Mouse (Mus musculus) frontal cortex, postnatal 10 days (tissue): Measurements from ENCODE around the gene Elovl1.
A peak's percentile ranks its signal among the peaks of the same experiment; 100 is the strongest.

Source experiments
- DNase-seq, 2 experiments: peaks; one replicate each; pipeline ENCODE4 v3.0.0; 2022; ENCODE audit warnings: low spot score in 2 of 2, mixed read lengths in 1 of 2

Gene Elovl1

DNA sequence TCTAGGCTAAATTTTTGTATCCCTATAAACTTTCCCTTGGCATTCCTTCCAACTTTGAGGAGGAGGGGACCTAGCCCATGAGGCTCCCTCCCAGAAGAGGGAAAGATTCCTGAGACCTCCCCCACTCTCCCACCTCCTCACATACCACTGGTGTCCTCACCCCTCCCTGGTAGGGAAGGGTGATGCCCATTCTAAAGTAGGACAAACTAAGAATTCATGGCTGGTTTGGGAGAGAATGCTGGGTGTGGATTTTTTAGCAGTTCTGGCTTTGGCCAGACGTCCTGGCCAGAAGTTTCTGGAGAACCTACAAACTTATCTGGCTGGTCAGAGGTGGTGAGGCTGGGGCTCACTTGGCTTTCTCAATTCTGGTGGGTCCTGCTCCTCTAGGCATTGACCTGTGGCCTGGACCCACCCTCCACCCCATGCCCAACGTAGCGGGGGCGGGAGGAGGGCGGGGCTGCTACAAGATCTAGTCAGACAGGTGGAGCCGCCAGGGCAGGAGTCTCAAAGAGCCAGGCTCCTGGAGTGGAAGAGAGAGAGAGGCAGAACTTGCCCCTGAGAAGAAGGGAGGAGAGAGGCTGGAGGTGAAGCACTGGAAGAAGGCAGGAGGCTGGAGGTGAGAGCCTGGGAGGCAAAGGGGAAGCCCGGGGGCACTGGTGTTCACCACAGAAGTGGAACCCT is 1.5 kb downstream of the Elovl1 start:
- no peak for DNase-seq

DNA sequence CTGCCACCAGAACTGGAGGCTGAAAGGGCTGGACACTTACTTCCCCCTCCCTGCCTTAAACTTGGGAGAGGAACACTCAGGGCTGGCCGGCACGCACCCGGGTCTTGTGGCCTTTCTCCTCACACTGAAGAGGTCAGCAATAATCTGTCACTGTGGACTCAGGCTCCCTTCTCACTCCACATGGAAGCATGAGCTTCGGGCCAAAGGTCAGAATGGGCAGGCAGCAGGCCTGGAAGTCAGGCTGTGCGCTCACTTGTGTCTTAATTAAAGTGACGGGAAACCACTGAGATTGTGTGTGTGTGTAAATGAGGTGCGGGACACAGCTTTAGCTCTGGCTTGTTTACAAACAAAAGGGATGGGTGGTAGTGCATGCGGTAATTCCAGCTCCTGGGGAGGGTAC is 4.4 kb downstream of the Elovl1 start:
- DNase-seq, result no peak

DNA sequence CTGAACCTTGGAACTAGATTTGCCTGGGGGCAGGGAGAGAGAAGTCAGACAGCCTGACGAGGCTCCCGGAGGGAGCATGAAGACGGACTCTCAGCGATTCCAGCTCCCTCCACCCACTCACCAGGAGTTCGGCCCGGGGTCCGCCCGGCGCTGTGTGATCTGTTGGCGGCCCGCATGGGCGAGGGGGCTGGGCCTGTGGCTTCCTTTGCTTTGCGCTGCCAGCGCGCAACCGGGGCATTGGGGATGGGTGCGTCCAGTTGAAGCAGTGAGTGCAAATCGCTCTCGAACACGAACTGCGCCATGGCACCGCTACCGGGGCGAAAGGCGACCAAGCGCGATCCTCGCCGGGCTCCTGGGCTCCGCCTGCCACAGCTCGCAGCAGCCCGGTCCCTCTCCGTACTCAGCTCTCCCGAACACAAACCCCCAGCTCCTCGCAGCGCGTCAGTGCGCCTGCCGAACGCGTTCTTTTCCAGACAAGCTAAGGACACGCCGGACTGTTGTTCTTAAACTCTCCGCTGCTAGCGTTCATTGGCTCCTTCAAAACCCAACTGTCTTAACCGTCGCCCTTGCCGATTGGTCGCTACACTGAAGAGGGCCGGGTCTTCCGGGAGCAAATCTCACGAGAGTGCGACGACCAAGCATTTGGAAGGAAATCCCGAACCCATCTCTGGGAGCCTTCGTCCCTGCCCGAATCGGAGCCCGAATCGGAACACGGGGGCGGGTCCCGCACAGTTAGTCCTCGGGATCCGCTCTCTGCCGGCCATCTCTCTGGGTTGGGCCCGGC is 9.1 kb downstream of the Elovl1 start, which contains the start of gene Cdc20:
Gene Cdc20 (minus strand): TSS at position 533 of the 784 bp plus-strand sequence.
- DNase-seq, result peak; percentile 92

DNA sequence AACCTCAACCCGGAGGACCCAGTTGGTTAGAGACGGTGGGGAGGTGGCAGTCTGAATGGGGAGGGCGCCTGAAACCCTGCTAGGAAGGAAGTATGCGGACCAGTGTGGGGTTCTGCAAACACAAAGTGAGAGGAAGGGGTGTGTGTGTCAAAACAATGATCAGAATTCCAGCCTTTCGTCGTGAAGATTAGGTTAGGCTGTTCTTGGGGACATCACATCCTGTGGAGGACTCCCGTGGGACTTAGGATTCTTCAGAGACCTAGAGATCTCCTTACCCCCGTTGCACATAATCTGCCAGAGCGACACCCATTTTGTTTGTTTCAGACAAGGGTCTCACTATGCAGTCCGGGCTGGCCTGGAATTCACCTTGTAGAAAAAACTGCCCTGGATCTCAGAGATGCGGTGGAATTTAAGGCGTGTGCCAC is 9.9 kb downstream of the Elovl1 start:
- DNase-seq, result no peak

DNA sequence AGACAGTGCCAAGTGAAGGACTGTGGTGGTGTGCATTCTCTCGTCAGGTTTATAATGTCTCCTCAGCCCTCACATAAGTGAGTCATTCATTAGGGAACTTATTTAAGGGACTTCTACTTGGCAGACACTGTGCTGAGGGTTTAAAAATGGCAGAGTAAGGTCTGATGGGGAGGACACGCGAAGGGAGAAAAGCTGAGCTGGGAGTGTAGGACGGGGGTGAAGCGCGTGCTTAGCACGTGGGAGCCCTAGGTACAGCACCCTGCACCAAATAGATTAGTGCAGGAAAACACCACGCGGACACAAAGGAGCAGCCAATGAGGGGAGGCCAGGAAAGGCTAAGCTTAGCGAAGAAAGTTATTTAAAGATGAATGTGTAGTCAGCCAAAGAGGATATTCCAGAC is 17.2 kb downstream of the Elovl1 start:
- no peak for DNase-seq

DNA sequence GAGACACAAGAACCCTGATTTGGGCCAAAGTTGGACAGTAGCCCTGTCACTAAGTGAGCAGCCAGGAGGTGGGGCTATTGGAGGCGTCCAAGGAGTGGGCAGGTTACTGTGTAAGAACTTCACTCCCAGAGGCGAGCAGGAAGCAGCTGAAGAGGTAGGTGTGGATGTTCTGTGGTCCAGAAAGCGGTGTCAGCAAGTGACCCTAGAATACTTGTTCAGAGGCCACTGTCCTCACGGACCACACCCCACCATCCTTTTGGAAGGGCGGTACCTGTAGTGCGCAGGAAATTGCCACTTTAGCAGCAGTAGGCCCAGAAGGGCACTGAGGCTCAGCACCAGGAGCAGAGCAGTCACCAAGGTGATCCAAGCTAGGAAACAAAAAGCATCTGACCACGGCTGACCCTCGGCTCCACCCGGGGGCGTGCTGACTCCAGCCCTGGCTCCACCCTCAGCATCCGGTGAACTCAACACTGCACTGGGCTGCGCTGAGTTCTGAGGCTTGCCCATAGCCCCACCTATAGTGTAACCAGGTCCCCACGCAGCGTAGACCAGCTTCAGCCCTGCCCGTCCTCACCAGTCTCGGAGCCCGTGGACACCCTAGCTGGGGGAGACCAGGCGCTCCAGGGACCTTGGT is 18.0 kb downstream of the Elovl1 start:
- no peak for DNase-seq

DNA sequence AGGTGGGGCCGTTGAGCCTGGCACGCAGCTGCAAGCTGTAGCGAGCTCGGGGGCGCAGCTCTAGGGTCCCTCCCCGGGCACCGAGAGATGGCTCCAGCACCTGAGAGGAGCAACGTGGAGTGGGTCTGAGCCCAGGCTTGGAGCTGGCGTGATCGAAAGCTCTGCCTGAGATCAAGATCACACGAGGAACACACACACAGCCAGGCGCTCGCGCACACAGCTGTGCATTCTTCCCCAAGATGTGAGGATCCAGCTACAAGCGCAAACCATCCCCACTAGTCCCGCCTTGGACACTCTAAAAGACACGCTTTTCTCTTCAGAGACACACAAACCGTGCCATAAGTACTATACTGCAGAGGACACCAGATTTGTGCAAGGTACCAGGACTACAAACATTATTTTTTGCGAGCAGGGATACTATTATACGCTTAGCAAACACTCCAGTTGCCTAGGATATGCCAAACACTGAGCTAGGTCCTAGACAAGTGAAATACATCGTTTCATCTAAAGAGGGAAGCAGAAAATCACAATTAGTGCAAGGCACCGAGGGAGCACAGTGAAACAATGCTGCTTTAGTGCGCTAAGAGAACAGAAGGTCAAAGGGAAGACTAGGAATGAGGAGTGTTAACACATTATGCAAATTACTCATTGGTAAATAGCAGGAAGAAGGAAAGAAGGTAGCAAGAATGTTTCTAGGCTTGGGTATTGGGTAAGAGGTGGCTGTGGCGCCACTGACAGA is 18.7 kb downstream of the Elovl1 start:
- no peak for DNase-seq

DNA sequence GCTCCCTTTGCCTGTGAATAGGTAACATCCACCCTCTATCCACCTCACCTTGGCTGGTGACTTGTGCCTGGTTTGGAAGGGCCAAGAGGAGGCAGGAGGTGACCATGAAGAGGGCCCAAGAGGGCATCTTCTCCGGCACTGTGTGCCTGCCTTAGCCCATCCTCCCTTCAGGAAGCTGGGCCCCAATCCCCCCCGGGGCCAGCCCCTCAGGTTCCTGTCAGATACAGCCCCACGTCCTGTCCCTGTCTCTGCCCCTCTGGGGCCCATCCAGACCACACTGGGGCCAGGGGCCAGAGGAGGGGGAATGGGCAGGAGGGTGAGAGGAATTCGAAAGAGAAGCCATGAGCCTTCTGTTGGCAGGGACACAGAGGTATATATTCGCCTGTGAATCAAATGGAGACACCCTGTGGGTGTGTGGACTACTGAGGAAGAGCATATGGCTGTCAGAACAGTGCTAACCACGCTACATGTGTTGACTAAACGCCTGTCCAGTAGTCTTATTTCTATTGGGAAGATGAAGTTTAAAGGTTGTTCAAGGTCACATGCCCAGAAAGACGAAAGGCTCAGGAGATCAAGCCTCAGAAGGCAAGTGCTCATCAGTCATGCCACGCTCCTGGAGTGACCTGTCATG is 29.6 kb downstream of the Elovl1 start, which contains the start of gene Mpl:
Gene Mpl (minus strand): TSS at position 169 of the 631 bp plus-strand sequence.
- no peak for DNase-seq

DNA sequence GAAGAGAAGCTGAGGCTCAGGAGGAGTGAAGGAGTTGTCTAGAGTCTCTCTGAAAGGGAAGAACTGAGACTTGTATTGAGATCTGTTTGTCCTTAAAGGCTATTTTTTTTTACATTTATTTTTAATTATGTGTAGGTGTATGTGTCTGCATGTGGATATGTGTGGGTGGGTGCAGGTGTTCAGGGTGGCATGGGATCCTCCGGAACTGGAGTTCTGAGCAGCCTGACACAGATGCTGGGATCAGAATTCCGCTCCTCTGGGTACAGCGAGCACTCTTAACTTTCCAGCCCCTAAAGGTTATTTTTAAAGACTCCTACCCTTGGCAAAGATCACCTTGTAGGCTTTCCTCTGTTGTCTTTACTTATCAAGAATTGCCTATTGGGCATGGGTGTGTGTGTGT is 37.1 kb downstream of the Elovl1 start:
- DNase-seq, result no peak

DNA sequence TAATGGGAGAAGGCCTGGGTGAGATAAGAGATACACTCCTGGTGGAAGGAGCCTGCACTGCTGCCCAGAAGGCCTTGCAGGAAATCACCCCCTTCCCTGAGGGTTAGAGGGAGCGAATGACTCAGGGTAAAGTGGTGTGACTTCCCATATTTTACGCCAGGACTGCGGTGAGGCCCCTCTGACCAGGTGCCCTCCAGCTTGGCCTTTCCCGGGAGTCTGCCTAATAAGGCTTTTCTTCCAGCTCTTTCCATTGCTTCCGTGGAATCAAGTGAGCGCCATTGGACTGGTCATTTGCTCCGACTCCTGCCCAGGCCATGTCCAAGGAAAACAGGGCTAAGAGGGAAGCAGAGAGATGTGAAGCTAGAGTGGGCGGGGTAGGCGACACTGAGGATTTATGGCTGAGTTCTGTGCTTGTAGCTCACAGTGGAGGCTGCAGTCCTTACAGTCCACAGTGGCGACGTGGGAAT is 37.8 kb downstream of the Elovl1 start:
- no peak for DNase-seq

DNA sequence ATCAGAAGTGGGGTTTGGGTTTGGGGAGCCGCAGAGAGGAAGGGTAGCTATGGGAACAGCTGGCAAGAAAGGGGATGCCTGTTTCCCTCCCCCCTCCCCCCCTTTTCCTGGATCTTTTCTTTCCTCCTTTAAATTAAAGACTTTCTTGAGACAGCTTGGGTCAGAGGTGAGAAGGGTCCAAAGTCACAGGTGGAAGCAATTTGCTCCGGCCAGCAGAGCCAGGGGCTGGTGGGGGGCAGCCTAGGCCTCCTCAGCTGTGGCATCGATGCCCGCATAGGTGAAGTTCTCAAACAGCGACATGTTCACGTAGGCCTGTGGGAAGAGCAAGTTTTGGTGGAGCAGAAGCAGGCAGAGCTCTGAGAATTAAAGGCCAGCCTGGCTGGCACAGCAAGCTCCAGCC is 43.4 kb downstream of the Elovl1 start:
- no peak for DNase-seq

DNA sequence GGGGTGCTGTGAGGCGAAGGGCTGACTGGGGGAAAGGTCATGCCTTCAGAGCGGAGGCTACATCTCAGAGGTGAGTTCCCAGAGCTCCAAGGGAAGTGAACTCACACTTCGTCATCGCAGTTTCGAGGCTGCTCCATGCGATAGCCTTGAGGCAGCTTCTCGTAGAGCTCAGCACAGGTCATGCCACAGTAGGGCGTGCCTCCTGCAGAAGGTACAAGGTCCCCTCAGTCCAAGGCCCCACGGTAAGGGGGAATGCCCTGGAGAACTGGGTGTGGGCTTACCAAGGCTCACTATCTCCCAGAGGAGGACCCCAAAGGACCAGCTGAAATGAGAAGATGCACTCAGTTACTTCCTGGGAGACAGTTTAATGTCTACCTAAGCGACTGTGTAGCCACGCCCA is 44.8 kb downstream of the Elovl1 start:
- no peak for DNase-seq

DNA sequence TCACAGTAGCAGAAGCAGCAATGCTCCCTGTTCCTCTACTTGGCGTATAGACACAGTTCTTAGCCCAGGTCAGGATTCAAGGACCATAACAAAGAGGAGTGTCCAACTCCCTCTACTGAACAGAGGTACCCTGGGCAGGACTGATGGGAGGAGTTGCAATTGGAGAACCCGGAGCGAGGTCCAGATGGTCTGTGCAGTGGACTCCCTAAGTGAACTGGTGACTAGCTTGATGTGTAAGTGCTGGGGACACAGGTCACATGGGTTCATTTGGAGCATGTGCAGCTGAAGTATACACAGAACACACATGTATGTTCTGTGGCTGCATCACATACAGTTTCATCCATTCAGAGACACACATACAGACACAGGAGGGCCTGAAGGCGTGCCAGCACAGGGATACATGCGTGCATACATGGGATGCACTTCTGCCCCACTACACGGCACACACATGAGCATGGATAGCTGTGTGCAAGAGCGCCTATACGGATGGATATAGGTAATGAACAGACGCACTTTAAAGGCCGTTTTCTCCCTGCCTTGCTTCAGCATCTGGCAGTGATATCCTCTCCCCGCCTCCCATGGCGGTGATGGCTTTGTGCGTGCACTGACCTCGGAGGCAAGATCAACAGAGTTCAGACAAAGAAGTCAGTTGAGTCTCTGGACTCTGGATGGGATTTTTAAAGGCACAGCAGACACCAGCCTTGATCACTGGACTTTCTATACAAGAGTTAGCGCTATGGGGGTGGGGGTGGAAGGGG is 49.1 kb downstream of the Elovl1 start:
- no peak for DNase-seq
